Mouse (Mus musculus): Measurements from ENCODE around the gene Hlcs.

The Hlcs gene

DNA sequence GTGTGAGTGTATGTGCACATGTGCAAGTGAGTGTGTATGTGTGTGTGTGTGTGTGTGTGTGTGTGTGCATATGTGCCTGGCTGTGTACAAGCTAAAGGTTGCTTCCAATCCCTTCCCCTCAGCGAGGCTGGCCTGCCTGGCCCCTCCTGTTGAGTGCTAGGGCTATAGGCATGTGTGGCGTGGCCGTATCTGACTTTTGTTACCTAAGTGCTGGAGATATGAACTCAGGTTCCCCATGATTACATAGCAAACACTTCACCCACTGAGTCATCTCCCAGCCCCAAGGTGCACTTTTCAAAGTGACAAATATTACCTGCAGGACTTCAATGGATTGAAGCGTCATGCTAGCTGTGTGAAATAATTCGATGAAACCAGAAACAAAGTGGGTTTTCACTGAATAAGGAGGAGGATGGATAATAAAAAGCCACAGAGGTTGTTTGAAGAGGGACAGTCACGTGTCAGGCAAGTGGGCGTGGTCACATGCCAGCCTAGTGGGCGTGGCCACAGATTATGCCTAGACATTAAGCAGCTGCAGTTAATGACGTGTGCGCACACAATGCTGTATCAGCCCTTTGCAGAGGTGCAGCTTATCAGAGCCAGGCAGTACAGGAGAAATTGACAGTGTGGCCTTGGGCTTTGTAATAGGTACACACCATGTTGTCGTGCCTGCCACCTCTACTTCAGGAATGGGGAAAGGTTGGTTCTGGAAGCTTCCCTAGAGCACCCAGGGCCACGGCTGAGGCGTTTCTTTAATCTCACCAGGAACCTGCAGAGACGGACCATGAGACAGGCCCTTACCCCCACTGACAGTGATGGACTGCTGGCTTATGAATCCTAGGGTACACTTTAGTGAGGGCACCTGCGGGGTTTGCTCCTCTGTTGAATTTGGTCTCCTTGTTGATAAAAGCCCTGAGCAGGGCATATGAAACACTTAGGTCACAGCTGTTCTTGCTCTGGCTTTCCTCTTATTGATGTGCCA, 163.0 kb downstream of the Hlcs start:
- DNase-seq, result no peak

DNA sequence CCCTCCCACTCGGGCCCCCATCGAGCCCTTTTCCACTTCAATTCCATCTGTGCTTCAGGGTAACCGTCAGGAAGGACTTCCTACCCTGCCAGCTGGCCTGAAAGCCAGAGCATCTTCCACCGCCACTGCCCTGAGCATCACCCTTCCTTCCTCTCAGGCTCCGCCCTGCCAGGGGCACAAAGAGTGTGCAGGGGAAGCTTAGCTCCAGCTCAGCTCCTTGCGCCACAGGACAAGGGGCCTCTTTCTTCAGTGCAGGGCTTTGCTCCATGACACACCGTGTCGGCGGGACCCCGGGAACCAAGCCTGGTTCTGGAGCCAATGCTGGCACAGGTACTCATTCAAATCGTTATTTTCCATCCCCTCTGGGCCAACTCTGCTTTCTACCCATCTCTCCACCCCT, 165.2 kb downstream of the Hlcs start:
- peak; percentile 27 for DNase-seq

DNA sequence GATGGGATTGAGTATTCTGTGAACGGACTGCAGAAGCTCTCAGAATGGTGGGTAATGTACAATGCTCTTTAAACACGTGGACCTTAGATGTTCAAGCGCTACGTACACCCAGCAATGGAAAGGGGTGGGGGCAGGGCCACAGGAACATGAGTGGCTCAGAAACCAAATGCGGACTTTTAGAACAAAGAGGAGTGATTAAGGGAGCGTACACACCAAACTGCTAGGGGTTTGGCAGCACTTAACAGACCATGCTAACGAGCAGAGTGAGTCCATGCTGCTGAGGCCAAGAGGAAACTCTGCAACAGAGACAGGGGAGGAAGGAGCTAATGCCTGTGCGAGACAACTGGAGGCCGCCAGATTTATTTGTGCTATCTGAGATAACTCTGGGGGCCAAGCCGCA, 170.0 kb downstream of the Hlcs start:
- no peak for DNase-seq

DNA sequence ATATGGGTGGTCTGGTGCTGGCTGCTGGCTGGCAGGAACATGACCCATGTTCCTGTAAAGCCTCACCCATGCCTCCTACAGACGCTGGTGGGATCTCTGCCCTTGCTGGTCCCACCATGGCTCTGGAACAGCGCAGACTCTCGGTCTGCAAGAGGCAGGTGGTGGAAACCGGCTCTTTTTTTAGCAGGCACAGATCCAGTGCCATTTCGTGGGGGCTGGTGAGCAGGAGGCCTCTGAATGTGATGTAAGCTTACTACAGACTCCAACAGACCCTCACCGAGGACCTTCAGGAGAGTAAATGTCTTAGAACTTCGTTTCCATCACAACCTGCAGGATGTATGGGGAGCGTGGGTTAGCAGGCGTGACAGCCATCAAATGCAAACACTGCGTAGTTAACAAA, 172.6 kb downstream of the Hlcs start:
- no peak for DNase-seq

DNA sequence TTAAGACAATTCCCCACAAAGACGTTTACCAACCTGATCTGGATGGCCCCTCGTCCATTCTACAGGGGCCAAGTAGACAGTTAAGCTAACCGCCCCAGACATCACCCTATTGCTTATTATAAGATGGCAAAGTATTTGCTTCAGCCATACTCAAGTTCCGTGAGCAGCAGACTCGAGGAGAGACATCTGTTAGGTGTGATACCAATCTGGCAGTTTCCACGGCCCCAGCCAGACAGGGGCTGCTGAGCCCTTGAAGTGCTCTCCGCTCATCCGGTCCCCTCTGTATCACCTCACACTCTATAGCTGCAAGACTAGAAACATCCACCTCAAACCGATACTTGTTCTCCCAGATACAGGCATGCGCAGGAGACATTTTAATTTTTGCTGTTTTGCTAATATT, 179.2 kb downstream of the Hlcs start:
- DNase-seq, result no peak

DNA sequence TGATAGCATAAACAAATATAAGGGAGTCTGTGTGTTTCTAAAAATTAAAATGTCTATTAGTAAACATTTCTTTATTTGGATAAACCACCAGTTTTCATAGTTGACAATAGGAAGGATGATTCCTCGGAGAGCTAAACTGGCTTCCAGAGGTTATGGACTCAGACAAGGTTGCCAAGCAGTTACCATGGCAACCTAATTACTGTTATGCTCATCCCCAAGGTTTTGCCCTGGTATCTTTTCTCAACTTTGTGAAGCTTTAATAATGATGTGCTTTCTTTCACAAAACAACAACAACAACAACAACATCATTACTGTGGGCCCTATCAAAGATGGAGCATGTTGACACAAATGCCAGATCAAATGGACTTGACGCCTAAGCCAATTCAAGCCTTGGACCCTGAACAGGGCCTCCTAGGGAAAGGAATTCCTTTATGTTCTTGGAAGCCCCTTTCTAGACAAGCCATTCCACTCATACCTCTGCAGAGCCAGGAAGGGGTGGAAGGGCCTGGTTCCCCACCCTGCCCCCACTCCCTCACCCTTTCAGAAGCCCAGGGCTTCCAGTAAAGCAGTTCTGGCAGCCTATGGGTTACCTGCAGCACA, 185.0 kb downstream of the Hlcs start:
- no peak for DNase-seq

DNA sequence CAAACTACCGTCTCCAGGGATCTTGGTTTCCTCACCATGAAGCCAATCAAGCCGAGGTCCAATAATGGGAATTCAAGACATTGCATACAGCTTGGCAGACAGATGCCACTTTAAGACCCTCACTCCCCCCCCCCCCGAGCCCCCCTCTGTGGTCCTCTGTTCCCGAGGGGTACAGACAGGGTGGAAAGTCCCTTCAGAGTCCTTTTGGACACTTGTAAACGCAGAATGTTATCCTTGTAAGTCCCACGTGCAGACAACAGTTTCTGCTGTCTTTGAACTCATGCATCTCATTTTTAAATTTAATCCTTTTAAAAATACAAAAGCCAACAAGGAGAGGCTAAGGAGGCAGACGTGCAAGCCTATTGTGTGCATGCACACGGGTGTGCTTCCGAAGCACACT, 187.2 kb downstream of the Hlcs start:
- DNase-seq, result no peak

DNA sequence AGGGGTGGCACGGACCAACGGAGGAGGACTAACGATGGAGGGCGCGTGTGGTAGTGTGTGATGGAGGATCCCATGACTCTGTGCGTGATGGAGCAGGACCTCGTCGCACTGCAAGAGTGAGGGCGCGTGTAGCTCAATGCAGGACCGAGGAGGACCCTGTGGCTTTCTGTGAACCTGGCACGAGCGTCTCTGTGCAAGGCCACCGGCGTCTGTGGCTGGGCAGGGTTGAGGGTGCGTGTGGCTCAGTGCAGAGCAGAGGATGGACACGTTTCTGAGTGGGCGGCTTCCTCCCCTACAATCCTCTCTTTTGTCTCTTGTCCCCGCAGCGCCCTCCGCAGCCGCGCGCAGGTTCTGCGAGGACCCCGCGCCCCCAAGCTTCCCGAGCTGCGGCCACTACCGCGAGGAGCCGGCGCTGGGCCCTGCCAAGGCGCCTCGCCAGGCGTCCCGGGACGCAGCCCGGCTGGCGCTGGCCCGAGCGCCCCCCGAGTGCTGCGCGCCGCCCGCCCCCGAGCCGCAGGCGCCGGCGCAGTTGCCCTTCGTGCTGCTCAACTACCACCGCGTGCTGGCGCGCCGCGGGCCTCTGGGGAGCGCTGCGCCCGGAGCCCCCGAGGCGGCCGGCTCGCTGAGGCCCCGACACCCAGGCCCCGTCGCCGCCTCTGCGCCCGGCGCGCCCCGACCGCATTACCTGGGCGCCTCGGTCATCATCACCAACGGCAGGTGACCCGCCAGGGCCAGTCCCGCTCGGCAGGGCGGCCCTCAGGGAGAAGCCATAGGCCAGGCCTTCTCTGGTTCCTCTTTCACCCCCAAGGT, 188.0 kb downstream of the Hlcs start:
- no peak for DNase-seq

DNA sequence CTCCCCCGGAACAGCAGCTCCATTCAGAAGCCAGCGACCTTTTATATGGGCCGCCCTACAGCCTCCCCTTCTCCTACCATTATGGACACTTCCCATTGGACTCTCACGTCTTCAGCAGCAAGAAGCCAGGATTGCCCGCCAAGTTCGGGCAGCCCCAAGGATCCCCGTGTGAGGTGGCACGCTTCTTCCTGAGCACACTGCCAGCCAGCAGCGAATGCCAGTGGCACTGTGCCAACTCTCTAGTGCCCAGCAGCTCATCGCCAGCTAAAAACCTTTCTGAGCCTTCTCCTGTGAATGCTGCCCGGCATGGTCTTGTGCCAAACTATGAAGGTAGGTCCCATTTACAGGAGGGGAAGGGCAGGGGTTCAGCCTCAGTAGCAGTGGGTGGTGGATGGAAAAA, 190.1 kb downstream of the Hlcs start:
- peak; percentile 34 for DNase-seq

DNA sequence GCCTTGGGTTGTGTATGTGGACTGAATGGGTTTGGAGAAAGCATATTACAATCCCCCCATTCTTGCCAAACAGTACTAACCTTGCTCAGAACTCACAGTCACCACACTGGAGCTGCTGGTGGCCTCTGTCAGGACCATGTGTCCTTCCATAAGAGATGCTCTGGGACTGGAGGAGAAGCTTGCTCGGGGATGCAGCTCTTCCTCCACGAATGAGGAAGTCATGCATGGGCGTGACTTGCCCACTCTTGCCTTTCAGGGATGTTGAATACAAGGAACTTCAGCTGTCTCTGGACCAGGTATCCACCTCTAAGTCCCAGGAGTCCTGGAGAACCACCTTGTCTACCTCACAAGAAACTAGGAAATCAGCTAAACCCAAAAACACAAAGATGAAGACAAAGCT, 191.0 kb downstream of the Hlcs start:
- DNase-seq, result no peak

DNA sequence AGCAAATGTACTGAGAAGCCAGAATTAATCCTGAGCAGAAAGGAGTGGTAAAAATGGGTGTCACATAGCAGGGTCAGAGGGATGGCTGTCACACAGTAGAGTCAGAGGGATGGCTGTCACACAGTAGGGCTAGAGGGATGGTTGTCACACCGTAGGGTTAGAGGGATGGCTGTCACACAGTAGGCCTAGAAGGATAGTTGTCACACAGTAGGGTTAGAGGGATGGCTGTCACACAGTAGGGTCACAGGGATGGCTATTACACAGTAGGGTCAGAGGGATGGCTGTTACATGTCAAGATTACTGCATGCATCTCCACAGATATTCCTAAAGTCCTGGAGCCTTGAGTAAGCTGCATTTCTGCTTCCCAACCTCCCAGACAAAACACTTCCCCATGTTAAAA, 195.0 kb downstream of the Hlcs start:
- DNase-seq, result no peak

DNA sequence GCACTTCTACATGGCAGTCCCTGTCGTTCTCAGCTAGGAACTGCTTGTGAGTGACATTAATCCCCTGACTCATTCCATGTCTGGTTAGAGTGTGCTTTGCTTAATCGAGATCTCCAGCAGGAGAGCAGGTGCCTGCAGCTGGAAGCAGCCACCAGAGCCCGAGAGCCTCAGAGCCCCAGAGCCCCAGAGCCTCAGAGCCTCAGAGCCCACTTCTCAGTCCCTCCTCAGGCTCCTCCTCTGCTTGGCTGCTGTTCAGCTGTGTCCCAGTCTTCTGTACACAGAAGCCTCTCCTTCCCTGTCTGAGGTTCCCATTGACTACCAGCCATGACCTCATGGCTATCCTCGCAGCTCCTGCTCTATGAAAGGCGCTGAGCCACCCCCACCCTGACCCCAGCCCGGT, 196.0 kb downstream of the Hlcs start:
- DNase-seq, result no peak

DNA sequence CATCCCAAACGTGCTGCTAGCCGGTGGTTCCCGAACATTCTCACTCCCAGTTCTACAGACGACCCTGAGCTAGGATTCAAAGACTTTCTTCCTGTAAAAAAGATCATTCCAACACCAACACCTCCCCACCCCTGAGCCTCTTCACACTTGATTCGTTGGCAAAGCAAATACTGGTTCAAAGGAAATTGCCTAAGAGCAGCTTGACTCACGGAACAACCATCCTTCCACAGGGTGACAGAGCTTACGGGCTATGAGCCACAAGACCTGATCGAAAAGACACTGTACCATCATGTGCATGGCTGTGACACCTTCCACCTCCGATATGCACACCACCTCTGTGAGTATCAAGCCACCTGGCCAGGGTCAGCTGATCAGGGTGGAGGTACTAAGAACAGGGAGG, 198.7 kb downstream of the Hlcs start:
- no peak for DNase-seq

DNA sequence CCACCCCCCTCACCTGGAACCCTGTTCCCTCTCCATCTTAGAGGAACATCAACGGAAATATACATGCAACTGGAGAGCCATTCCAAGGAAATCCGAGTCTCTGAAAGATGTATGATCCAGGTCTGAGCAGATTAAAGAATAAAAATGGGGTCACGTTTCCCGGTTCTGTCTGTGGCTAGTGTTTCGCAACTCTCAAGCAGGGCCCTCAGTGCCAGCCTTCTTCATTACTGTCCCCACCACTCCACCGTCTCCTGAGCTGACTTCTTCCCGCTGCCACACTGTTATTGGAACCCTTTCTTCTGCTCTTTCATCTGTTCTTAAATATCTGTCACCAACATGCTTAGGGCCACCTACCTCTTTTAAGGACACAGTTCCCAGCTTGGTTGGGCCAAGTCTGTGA, 200.2 kb downstream of the Hlcs start:
- DNase-seq, result no peak

DNA sequence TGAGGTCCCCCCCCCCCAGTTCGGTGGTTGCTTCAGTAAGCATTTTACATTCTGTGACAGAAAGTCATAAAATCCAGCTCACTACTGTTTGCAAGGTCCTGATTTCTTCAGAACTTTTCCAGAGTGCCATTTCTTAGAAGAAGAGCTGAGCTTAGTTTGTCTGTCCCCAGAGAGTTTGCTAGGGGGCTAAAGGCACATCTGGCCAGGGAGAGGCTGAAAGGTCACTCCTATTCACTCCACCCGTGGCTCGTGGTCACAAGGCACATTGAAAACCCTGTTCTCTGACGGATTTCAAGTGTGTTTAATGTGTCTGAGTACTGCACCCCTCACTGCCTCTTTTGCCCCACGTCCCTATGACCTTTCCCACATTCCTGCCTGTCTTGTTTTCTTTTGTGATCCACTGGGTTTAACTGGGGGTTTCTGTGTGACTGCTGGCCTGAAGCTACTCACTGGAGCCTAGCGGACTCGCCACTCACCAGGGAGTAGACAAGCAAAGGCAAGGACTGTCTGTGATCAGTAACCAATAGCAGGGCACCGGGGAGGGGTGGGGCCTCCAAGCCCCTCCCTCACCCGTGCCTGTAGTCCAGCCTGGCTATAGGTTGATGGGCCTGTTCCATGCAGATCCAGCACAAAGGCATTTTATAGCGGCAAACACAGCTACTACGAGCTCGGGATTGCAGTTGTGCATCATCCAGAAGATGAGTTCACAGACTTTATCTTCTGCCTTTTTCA, 215.5 kb downstream of the Hlcs start:
- no peak for DNase-seq

DNA sequence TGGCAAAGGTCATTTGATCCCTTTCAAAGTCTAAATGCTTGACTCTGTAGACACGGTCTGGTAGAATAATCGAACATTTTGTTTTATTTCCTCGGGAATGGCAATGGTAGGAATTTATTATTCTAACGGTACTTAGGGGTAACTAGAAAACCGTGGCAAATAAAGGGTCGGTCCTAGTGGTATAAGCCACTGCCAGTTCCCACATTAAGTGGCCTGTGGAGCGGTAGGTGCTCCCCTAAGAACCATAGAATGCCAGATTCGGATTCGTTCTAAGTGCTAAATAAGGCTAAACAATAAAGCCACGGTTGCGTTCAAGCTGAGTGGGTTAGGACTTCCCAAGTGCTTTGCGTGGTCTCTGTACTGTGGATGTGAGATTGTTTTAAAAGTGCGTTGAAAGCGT, 216.9 kb downstream of the Hlcs start:
- no peak for DNase-seq

DNA sequence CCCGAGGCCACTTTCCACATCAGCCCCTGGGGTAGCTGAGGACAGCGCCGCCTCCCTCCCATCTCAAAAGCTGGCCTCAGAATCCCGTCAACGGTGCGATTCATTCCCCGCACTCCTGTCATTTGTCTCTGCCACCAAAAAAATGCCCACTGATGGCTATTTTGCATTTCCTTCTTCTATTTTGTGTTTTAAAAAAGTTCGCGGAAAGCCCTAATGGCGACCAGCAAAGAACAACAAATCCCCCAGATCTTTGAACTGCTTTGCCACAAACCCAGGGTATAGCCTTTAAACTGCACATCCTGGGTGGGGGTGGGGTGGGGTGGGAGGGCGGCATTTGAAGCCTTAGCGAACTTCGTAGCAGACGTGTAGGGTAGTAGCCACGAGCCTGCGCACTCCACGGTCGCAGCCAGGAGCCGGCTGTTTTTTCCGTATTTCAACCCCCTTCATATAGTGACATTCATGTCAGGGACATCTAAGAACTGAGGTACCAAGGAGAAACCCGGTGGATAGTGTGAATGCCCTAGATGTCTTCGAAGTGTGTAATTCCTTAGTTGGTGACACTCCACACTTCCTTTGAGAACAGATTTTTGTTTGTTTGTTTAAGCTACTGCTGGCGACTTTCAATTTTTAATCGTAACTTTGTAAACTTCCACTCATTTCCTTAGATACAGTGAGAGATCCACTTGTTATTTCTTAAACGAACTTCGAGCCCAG, 218.1 kb downstream of the Hlcs start:
- DNase-seq, result no peak

DNA sequence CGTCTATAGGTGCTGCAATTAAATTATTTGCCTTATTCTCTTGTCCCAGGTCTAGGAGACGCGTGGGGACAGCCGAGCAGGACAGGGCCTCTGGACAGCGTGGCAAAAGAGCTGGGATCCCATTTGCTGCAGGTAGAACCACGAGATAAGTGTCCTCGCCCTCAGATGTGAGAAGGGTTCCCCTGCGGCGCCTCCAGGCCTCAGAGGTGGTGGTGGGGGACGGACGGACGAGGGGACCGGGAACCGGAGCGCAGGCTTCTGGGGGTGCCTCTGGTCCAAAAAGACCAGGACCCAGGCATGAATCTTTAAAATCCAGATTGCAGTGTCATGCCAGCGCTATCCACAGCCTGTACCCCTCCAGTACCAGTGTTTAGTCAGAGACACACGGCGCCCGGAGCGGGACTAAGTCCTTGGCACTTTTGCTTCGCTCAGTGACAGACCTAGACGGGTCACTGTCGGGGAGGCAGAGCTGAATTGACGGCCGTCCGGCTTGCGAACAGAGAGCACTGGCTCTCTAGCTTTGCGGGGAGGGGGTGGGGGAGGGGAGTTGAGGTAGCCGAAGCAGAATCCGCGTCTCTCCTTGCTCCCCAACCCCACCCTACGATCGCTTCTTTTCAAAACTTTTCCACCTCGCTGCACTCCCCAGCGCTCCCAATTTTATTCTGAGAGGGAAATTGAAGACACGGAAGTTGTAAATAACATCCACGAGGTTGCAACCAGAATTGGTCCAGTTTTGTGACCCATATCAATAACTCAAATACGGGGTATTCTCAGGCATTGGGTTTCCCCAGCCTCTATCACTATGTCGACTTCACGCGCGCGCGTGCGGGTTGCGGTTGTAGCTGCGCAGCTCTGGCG, 218.9 kb downstream of the Hlcs start:
- no peak for DNase-seq

DNA sequence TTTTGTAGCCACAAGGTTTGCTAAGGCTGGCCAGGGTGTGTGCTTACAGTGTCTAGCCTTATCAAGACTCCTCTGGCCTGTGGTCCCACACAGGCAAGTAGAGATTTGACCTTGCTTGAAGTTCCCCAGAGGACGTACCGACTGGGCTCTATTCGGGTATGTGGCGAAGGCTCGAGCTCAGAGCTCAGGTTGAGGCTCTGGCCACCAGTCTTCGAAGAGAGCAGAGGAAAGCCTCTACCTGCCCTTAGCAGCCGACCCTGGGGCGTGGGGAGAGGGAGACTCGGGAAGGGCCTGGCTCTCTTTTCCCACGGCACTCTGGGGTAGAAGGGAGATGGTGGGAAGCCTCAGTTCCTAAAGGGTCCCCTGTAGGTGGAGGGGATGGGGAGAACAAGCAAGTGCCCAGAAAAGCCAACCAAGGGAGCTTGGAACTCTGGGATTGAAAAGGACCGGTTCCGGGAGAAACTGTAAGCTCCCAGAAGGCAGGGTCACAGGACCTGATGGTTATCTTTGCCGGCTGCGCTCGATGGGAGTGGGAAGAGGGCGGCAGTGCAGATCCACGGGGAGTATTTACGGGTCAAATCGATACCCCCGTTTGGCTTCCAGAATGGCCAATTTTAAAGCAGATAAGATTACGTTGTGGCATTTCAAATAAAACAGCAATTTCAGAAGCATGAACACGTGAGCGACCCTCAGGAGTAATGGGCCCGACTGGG, 220.1 kb downstream of the Hlcs start:
- DNase-seq, result no peak

DNA sequence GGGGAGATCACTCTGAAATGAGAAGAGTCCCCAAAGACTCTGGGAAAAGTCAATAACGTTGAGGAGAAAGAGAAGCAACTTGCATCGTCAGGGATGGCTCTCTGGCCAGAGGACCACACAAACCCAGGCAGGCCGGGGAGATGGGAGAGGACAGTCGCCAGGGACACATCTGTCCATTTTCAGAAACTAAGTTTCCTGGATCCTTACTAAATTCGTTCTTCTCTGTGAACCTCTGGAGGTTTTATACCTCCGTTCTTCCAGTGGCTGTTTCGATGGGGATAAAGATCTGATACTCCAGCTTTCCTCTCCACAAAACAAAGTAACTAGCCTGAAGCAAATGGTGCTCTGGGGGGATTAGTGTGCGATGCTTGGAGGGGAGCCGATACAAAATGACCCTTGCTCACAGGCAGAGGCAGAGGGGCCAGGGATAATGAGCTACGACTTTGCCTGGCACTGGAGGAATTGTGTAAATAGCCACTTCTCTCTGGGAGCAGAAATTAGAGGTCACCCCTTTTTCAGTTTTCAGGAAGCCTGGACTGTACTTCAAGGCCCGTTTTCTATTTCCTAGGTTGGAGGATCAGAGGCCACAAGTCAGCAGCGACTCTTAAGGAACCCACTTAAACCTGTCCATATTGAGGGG, 220.7 kb downstream of the Hlcs start:
- DNase-seq, result no peak
